Mouse (Mus musculus) testis, postnatal 14 days (tissue): ENCODE results near the gene S100a3.

ENCODE experiments used
- DNase-seq: peaks from one replicate; pipeline ENCODE4 v3.0.0; 2021; ENCODE audit warnings: low spot score

The S100a3 gene

GRCm38 (mm10) chr3:90601486-90602110 is 41.2 kb downstream of the S100a3 start, which contains the start of gene Gm42674:
TSS of gene Gm42674 (plus strand) at chr3:90601904.
- DNase-seq = no peak

- DNase-seq = no peak
Observed at GRCm38 (mm10) chr3:90603623-90604022, 43.2 kb downstream of the S100a3 start, which contains the start of gene S100a4. TSS of gene S100a4 (plus strand) at chr3:90603771.

- DNase-seq = peak; percentile 52
Observed at GRCm38 (mm10) chr3:90604416-90604815, 44.0 kb downstream of the S100a3 start.

- no peak for DNase-seq
Observed at GRCm38 (mm10) chr3:90605049-90605448, 44.7 kb downstream of the S100a3 start.

GRCm38 (mm10) chr3:90605736-90606135 is 45.4 kb downstream of the S100a3 start:
- no peak for DNase-seq

GRCm38 (mm10) chr3:90606185-90606584 is 45.8 kb downstream of the S100a3 start:
- no peak for DNase-seq

GRCm38 (mm10) chr3:90607361-90607760 is 47.0 kb downstream of the S100a3 start:
- DNase-seq = no peak

GRCm38 (mm10) chr3:90608223-90608622 is 47.8 kb downstream of the S100a3 start, which contains the start of gene S100a5:
TSS of gene S100a5 (plus strand) at chr3:90608523.
- no peak for DNase-seq

GRCm38 (mm10) chr3:90609102-90609501 is 48.7 kb downstream of the S100a3 start:
- no peak for DNase-seq

- no peak for DNase-seq
Observed at GRCm38 (mm10) chr3:90611494-90611893, 51.1 kb downstream of the S100a3 start.

GRCm38 (mm10) chr3:90612061-90612460 is 51.7 kb downstream of the S100a3 start:
- DNase-seq = no peak

- DNase-seq = peak; percentile 44
Observed at GRCm38 (mm10) chr3:90612728-90613291, 52.4 kb downstream of the S100a3 start, which contains the start of gene S100a6. TSS of gene S100a6 (plus strand) at chr3:90612882.

- no peak for DNase-seq
Observed at GRCm38 (mm10) chr3:90613461-90614147, 53.2 kb downstream of the S100a3 start.

- no peak for DNase-seq
Observed at GRCm38 (mm10) chr3:90614148-90614530, 53.8 kb downstream of the S100a3 start.

GRCm38 (mm10) chr3:90614611-90615251 is 54.4 kb downstream of the S100a3 start:
- DNase-seq = no peak

- peak; percentile 39 for DNase-seq
Observed at GRCm38 (mm10) chr3:90615415-90615814, 55.0 kb downstream of the S100a3 start.

- DNase-seq = no peak
Observed at GRCm38 (mm10) chr3:90615911-90616310, 55.5 kb downstream of the S100a3 start.

GRCm38 (mm10) chr3:90617586-90617985 is 57.2 kb downstream of the S100a3 start:
- no peak for DNase-seq

- DNase-seq = no peak
Observed at GRCm38 (mm10) chr3:90621552-90621951, 61.2 kb downstream of the S100a3 start.

- DNase-seq = peak; percentile 73
Observed at GRCm38 (mm10) chr3:90623435-90624071, 63.2 kb downstream of the S100a3 start.

GRCm38 (mm10) chr3:90625496-90625895 is 65.1 kb downstream of the S100a3 start:
- DNase-seq = no peak
